Mouse (Mus musculus): ENCODE data around the gene Plcl2. TPM values are rescaled to one million over a fixed set of nuclear protein-coding genes. Genes with fewer than 3 reads are reported as not detected.

The Plcl2 gene
- polyA plus RNA-seq, 1 experiment from 2014 or later, result 2.7 TPM

- ATAC-seq (ENCODE audit: insufficient read depth, low FRiP score), result no peak
Measured at GRCm38 (mm10) chr17:50574161-50574560, 65.0 kb downstream of the Plcl2 start.

GRCm38 (mm10) chr17:50580416-50580815 is 71.2 kb downstream of the Plcl2 start:
- WGBS, result 82% methylated on average over 3 of the region's 3 CpGs
- Histone ChIP-seq H3K4me1 (ENCODE audit: control insufficient read depth, insufficient read depth, low read length) (no peaks in the 10 kb centered on the region), H3K27ac (ENCODE audit: low read length) (no peak overlapping the region), H3K27me3 (ENCODE audit: control insufficient read depth, insufficient read depth, low read length) (no peaks in the 10 kb centered on the region), H3K4me3 (replicated peaks; ENCODE audit: low read length) (no peak overlapping the region), H3K36me3 (ENCODE audit: control insufficient read depth, insufficient read depth, low read length) (no peaks in the 10 kb centered on the region), H3K9ac (ENCODE audit: low read length) (no peak overlapping the region), H3K9me3 (replicated peaks; ENCODE audit: control insufficient read depth, low read length) (no peaks in the 10 kb centered on the region), H3K4me2 (ENCODE audit: low read depth, low read length) (no peak overlapping the region)
- no peak for ATAC-seq (ENCODE audit: insufficient read depth, low FRiP score)

More at GRCm38 (mm10) chr17:50574161-50574560, 65.0 kb downstream of the Plcl2 start:
- H3K9ac ChIP-seq (ENCODE audit: low read length), result no peak overlapping the region
- H3K9me3 ChIP-seq (replicated peaks; ENCODE audit: control insufficient read depth, low read length), result no peaks in the 10 kb centered on the region
- H3K4me2 ChIP-seq (ENCODE audit: low read depth, low read length), result no peak overlapping the region
- H3K4me1 ChIP-seq (ENCODE audit: control insufficient read depth, insufficient read depth, low read length), result no peaks in the 10 kb centered on the region
- no peak overlapping the region for H3K4me3 ChIP-seq (replicated peaks; ENCODE audit: low read length)
- H3K27ac ChIP-seq (ENCODE audit: low read length), result no peak overlapping the region
- WGBS, result 88% methylated on average over 12 of the region's 12 CpGs
- H3K36me3 ChIP-seq (ENCODE audit: control insufficient read depth, insufficient read depth, low read length), result no peaks in the 10 kb centered on the region
- no peaks in the 10 kb centered on the region for H3K27me3 ChIP-seq (ENCODE audit: control insufficient read depth, insufficient read depth, low read length)

- Histone ChIP-seq H3K4me2 (ENCODE audit: low read depth, low read length) (no peak overlapping the region), H3K9ac (ENCODE audit: low read length) (no peak overlapping the region), H3K27ac (ENCODE audit: low read length) (no peak overlapping the region), H3K4me1 (ENCODE audit: control insufficient read depth, insufficient read depth, low read length) (no peaks in the 10 kb centered on the region), H3K36me3 (ENCODE audit: control insufficient read depth, insufficient read depth, low read length) (no peaks in the 10 kb centered on the region), H3K9me3 (replicated peaks; ENCODE audit: control insufficient read depth, low read length) (no peaks in the 10 kb centered on the region), H3K4me3 (replicated peaks; ENCODE audit: low read length) (no peak overlapping the region), H3K27me3 (ENCODE audit: control insufficient read depth, insufficient read depth, low read length) (no peaks in the 10 kb centered on the region)
- no peak for ATAC-seq (ENCODE audit: insufficient read depth, low FRiP score)
- 88% methylated on average over 5 of the region's 5 CpGs for WGBS
Measured at GRCm38 (mm10) chr17:50586834-50587233, 77.6 kb downstream of the Plcl2 start.

DNA sequence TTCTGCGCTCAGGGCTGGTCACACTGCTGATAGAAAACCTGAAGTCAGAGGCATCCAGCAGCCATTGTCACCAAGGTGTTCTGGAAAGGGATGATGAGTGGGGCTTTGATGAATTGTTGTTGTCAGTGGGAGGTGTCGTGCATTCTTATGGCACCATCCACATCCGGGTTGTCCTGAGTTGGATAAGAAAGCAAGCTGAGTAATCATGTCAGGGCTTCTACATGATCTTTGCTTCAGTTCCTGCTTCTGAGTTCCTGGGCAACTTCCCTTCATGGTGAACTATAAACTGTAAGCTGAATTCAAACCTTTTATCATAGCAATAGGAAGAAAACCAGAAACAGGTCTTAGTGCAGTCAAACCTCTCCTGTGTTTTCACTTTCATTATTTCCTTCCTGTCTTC is 78.7 kb downstream of the Plcl2 start:
- no peak for ATAC-seq (ENCODE audit: insufficient read depth, low FRiP score)
- no peaks in the 10 kb centered on the region for H3K4me1 ChIP-seq (ENCODE audit: control insufficient read depth, insufficient read depth, low read length)
- no peaks in the 10 kb centered on the region for H3K27me3 ChIP-seq (ENCODE audit: control insufficient read depth, insufficient read depth, low read length)
- WGBS, result 75% methylated on average over 3 of the region's 3 CpGs
- H3K4me2 ChIP-seq (ENCODE audit: low read depth, low read length), result no peak overlapping the region
- H3K4me3 ChIP-seq (replicated peaks; ENCODE audit: low read length), result no peak overlapping the region
- H3K9me3 ChIP-seq (replicated peaks; ENCODE audit: control insufficient read depth, low read length), result no peaks in the 10 kb centered on the region
- no peak overlapping the region for H3K9ac ChIP-seq (ENCODE audit: low read length)
- H3K36me3 ChIP-seq (ENCODE audit: control insufficient read depth, insufficient read depth, low read length), result no peaks in the 10 kb centered on the region
- no peak overlapping the region for H3K27ac ChIP-seq (ENCODE audit: low read length)

GRCm38 (mm10) chr17:50600178-50600577 is 91.0 kb downstream of the Plcl2 start:
- H3K27ac ChIP-seq (ENCODE audit: low read length), result no peak overlapping the region
- WGBS, result 59% methylated on average over 6 of the region's 6 CpGs
- no peak for ATAC-seq (ENCODE audit: insufficient read depth, low FRiP score)
- H3K4me3 ChIP-seq (replicated peaks; ENCODE audit: low read length), result no peak overlapping the region
- H3K36me3 ChIP-seq (ENCODE audit: control insufficient read depth, insufficient read depth, low read length), result no peaks in the 10 kb centered on the region
- H3K27me3 ChIP-seq (ENCODE audit: control insufficient read depth, insufficient read depth, low read length), result no peaks in the 10 kb centered on the region
- H3K4me2 ChIP-seq (ENCODE audit: low read depth, low read length), result no peak overlapping the region
- peaks cover 5% of the 10 kb centered on the region; the same call in 1 of the 2 replicates for H3K4me1 ChIP-seq (ENCODE audit: control insufficient read depth, insufficient read depth, low read length)
- no peaks in the 10 kb centered on the region for H3K9me3 ChIP-seq (replicated peaks; ENCODE audit: control insufficient read depth, low read length)
- no peak overlapping the region for H3K9ac ChIP-seq (ENCODE audit: low read length)

GRCm38 (mm10) chr17:50600696-50601095 is 91.5 kb downstream of the Plcl2 start:
- Histone ChIP-seq H3K4me1 (ENCODE audit: control insufficient read depth, insufficient read depth, low read length) (peaks cover 5% of the 10 kb centered on the region; the same call in 1 of the 2 replicates), H3K9ac (ENCODE audit: low read length) (no peak overlapping the region), H3K4me2 (ENCODE audit: low read depth, low read length) (no peak overlapping the region), H3K27ac (ENCODE audit: low read length) (no peak overlapping the region), H3K9me3 (replicated peaks; ENCODE audit: control insufficient read depth, low read length) (no peaks in the 10 kb centered on the region), H3K36me3 (ENCODE audit: control insufficient read depth, insufficient read depth, low read length) (no peaks in the 10 kb centered on the region), H3K27me3 (ENCODE audit: control insufficient read depth, insufficient read depth, low read length) (no peaks in the 10 kb centered on the region), H3K4me3 (replicated peaks; ENCODE audit: low read length) (no peak overlapping the region)
- no peak for ATAC-seq (ENCODE audit: insufficient read depth, low FRiP score)
- 82% methylated on average over 1 of the region's 1 CpGs for WGBS

- Histone ChIP-seq H3K27me3 (ENCODE audit: control insufficient read depth, insufficient read depth, low read length) (no peaks in the 10 kb centered on the region), H3K4me1 (ENCODE audit: control insufficient read depth, insufficient read depth, low read length) (no peaks in the 10 kb centered on the region), H3K27ac (ENCODE audit: low read length) (no peak overlapping the region), H3K4me3 (replicated peaks; ENCODE audit: low read length) (no peak overlapping the region), H3K36me3 (ENCODE audit: control insufficient read depth, insufficient read depth, low read length) (0 out of 2 replicates have a peak, but pooled peaks cover 4% of the 10 kb centered on the region), H3K9ac (ENCODE audit: low read length) (no peak overlapping the region), H3K4me2 (ENCODE audit: low read depth, low read length) (no peak overlapping the region), H3K9me3 (replicated peaks; ENCODE audit: control insufficient read depth, low read length) (no peaks in the 10 kb centered on the region)
- ATAC-seq (ENCODE audit: insufficient read depth, low FRiP score), result no peak
- 92% methylated on average over 2 of the region's 2 CpGs for WGBS
Measured at GRCm38 (mm10) chr17:50606890-50607289, 97.7 kb downstream of the Plcl2 start.

DNA sequence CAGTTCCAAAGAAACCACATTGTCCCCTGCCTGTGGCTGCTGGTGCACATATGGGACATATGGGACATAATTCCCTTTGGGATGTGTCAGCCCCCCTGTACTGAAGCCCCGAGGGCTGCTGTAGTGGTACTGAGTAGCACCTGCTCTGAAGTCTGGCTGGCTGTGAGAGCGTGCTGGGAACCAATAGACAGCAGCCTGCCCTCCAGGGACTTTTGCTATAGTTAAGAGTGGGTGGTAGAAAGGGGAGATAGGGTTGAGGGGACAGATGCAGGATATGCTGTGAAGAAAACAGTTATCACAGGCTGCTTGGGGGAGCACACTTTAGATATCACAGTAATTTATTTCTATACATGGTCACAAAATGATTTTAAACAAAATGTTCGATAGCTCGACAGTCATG is 100.7 kb downstream of the Plcl2 start:
- H3K4me3 ChIP-seq (replicated peaks; ENCODE audit: low read length), result no peak overlapping the region
- 0 out of 2 replicates have a peak, but pooled peaks cover 3% of the 10 kb centered on the region for H3K9me3 ChIP-seq (replicated peaks; ENCODE audit: control insufficient read depth, low read length)
- no peak overlapping the region for H3K9ac ChIP-seq (ENCODE audit: low read length)
- no peak overlapping the region for H3K27ac ChIP-seq (ENCODE audit: low read length)
- H3K4me2 ChIP-seq (ENCODE audit: low read depth, low read length), result no peak overlapping the region
- no peak for ATAC-seq (ENCODE audit: insufficient read depth, low FRiP score)
- no peaks in the 10 kb centered on the region for H3K4me1 ChIP-seq (ENCODE audit: control insufficient read depth, insufficient read depth, low read length)
- H3K36me3 ChIP-seq (ENCODE audit: control insufficient read depth, insufficient read depth, low read length), result 0 out of 2 replicates have a peak, but pooled peaks cover 8% of the 10 kb centered on the region
- 88% methylated on average over 4 of the region's 4 CpGs for WGBS
- H3K27me3 ChIP-seq (ENCODE audit: control insufficient read depth, insufficient read depth, low read length), result no peaks in the 10 kb centered on the region

DNA sequence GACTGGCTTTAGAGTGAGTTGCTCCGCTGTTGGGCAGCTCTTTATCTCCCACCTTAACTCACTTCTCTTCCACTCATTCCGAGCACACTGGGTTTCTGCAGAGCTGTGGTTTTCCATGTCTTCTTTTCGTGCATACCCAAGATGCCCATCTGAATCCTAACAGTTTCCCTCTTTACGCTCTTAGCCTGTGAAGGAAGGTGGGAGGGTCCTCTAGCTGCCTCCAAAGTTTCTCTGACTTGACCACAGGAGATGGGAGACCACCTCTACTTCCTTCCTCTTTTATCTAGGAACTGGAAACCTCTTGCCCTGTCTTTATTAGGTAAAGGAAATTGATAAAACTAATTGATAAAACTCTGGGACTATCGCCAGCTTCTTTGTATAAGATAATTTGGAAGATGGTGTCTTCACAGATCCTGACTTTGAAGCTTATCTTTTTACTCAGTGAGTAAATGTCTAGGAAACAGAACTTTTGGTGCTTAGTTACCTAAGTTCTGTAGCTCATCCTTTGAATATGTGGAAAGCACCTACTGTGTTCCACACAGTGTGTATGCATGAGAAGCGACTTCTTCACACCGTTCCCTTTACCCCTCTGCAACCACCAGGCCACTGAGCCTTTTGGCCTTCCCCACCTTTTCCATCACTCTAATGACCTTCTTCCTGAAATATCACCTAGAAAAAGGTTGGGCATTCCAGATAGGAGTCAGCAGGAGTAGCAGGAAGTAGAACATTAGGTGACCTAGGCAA is 111.8 kb downstream of the Plcl2 start:
- Histone ChIP-seq H3K9ac (ENCODE audit: low read length) (no peak overlapping the region), H3K4me2 (ENCODE audit: low read depth, low read length) (no peak overlapping the region), H3K4me3 (replicated peaks; ENCODE audit: low read length) (no peak overlapping the region), H3K4me1 (ENCODE audit: control insufficient read depth, insufficient read depth, low read length) (no peaks in the 10 kb centered on the region; the same call in 1 of the 2 replicates), H3K27me3 (ENCODE audit: control insufficient read depth, insufficient read depth, low read length) (no peaks in the 10 kb centered on the region), H3K9me3 (replicated peaks; ENCODE audit: control insufficient read depth, low read length) (no peaks in the 10 kb centered on the region), H3K27ac (ENCODE audit: low read length) (no peak overlapping the region), H3K36me3 (ENCODE audit: control insufficient read depth, insufficient read depth, low read length) (no peaks in the 10 kb centered on the region)
- WGBS, result 86% methylated on average over 7 of the region's 7 CpGs
- no peak for ATAC-seq (ENCODE audit: insufficient read depth, low FRiP score)
